Mouse (Mus musculus): ENCODE measurements at regions not wholly inside any gene's neighbourhood (a gene's known extent, or its start where the extent isn't known, plus 50 kb on each side); places are given as distances from the start of the nearest gene placed in this dataset.

DNA sequence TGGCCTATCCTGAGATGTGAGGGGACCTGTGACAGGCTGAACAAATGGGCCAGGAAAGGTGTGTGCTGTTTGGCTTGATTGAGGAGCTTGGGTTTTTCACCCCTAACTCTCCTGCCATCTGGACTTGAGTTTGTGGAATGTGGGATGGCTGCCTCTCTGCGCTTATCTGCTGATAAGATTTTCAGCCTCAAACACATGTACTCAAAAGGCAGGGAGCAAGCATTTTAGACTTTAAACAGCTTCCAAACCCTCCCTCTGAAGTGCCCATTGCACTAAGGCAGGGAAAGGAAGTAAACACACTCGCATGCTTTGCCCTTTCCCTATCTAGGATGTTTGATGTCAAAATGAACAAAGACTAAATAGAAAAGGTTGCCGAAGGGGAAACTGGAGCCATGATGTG is 235.6 kb upstream of the Nt5c1b start:
- Histone ChIP-seq H3K27ac (ENCODE audit: insufficient read depth, low read depth, low read length, poor library complexity, severe bottlenecking) (no peak overlapping the region), H3K9ac (ENCODE audit: insufficient read depth, low read depth, low read length, poor library complexity, severe bottlenecking) (no peak overlapping the region), H3K9me3 (ENCODE audit: control insufficient read depth, insufficient read depth, low read depth, low read length) (no peaks in the 10 kb centered on the region), H3K4me1 (ENCODE audit: control insufficient read depth in 2 of 2, insufficient read depth in 2 of 2, low read length in 2 of 2, poor library complexity in 1 of 2) (no peaks in the 10 kb centered on the region), H3K36me3 (ENCODE audit: control insufficient read depth, insufficient read depth, low read length, poor library complexity, severe bottlenecking) (no peaks in the 10 kb centered on the region), H3K4me3 (ENCODE audit: insufficient read depth in 1 of 2, low read depth in 1 of 2, low read length in 2 of 2, poor library complexity in 1 of 2, severe bottlenecking in 1 of 2) (no peak overlapping the region)
- DNase-seq (ENCODE audit: low read depth, low spot score): no peak
- in situ Hi-C loops (cut with MboI; ENCODE audit: low sequenced_read_pairs in 2 of 2, unreplicated experiment in 2 of 2): no loop called here
- TF ChIP-seq HCFC1 (IDR thresholded peaks at IDR 0.05; ENCODE audit: borderline replicate concordance, insufficient read depth, low read length) (no peak), CHD2 (IDR thresholded peaks at IDR 0.05; ENCODE audit: low read depth, low read length) (no peak), MAFK (IDR thresholded peaks at IDR 0.05; ENCODE audit: insufficient read depth, low read depth, low read length) (no peak), ZNF384 (IDR thresholded peaks at IDR 0.05; ENCODE audit: low read depth, low read length) (no peak), ZC3H11A (IDR thresholded peaks at IDR 0.05; ENCODE audit: borderline replicate concordance, low read depth, low read length) (no peak)

DNA sequence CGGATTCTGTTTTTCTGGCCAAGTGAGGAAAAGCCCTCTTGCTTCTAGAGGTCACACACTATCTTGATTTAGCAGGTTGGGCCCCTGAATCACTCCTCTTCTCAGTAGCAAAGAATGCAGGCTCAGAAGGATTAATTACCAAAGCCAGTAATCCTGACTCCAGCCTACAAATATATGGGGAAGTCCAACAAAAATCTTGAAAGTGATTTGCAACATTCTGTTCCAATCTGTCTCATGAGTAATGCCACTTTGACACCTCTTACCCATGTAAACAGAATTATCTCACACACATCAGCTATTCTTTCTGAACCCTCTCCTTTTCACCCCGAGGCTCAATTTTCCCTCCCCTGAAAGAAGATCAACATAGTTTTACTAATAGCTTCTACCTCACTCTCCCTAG is 233.9 kb upstream of the Nt5c1b start:
- Histone ChIP-seq H3K9ac (ENCODE audit: insufficient read depth, low read depth, low read length, poor library complexity, severe bottlenecking) (no peak overlapping the region), H3K4me1 (ENCODE audit: control insufficient read depth in 2 of 2, insufficient read depth in 2 of 2, low read length in 2 of 2, poor library complexity in 1 of 2) (no peaks in the 10 kb centered on the region), H3K9me3 (ENCODE audit: control insufficient read depth, insufficient read depth, low read depth, low read length) (no peaks in the 10 kb centered on the region), H3K36me3 (ENCODE audit: control insufficient read depth, insufficient read depth, low read length, poor library complexity, severe bottlenecking) (no peaks in the 10 kb centered on the region), H3K27ac (ENCODE audit: insufficient read depth, low read depth, low read length, poor library complexity, severe bottlenecking) (no peak overlapping the region), H3K4me3 (ENCODE audit: insufficient read depth in 1 of 2, low read depth in 1 of 2, low read length in 2 of 2, poor library complexity in 1 of 2, severe bottlenecking in 1 of 2) (no peak overlapping the region)
- no peak for TF ChIP-seq MAFK (IDR thresholded peaks at IDR 0.05; ENCODE audit: insufficient read depth, low read depth, low read length)
- no peak for TF ChIP-seq HCFC1 (IDR thresholded peaks at IDR 0.05; ENCODE audit: borderline replicate concordance, insufficient read depth, low read length)
- no peak for TF ChIP-seq ZNF384 (IDR thresholded peaks at IDR 0.05; ENCODE audit: low read depth, low read length)
- in situ Hi-C loops (cut with MboI; ENCODE audit: low sequenced_read_pairs in 2 of 2, unreplicated experiment in 2 of 2): no loop called here
- no peak for DNase-seq (ENCODE audit: low read depth, low spot score)

DNA sequence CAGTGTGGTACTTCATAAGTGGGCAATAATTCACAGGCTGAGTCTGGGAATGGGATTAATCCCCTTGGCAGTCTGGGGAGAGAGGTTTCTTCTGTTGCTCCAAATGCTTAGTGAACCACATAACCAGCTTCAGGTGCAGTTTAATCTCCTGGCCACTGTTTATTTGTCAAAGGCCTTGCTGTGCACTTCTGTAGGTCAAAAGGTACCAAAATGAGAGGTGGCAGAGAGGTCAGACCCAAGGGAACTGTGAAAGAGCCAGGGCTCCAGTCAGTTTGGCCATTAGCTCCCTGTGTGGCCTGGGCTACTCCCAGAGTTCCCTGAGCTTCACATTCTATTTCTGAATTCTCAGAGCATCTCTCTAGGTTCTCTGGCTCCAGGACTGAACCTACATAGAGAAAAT is 229.6 kb upstream of the Nt5c1b start:
- H3K9ac ChIP-seq (ENCODE audit: insufficient read depth, low read depth, low read length, poor library complexity, severe bottlenecking): no peak overlapping the region
- no peaks in the 10 kb centered on the region for H3K36me3 ChIP-seq (ENCODE audit: control insufficient read depth, insufficient read depth, low read length, poor library complexity, severe bottlenecking)
- no peak overlapping the region for H3K27ac ChIP-seq (ENCODE audit: insufficient read depth, low read depth, low read length, poor library complexity, severe bottlenecking)
- H3K9me3 ChIP-seq (ENCODE audit: control insufficient read depth, insufficient read depth, low read depth, low read length): no peaks in the 10 kb centered on the region
- TF ChIP-seq MAFK (IDR thresholded peaks at IDR 0.05; ENCODE audit: insufficient read depth, low read depth, low read length): no peak
- TF ChIP-seq ZNF384 (IDR thresholded peaks at IDR 0.05; ENCODE audit: low read depth, low read length): no peak
- no peak for TF ChIP-seq HCFC1 (IDR thresholded peaks at IDR 0.05; ENCODE audit: borderline replicate concordance, insufficient read depth, low read length)
- no peak for TF ChIP-seq CHD2 (IDR thresholded peaks at IDR 0.05; ENCODE audit: low read depth, low read length)
- no peak for TF ChIP-seq ZC3H11A (IDR thresholded peaks at IDR 0.05; ENCODE audit: borderline replicate concordance, low read depth, low read length)
- in situ Hi-C loops (cut with MboI; ENCODE audit: low sequenced_read_pairs in 2 of 2, unreplicated experiment in 2 of 2): no loop called here
- no peaks in the 10 kb centered on the region for H3K4me1 ChIP-seq (ENCODE audit: control insufficient read depth in 2 of 2, insufficient read depth in 2 of 2, low read length in 2 of 2, poor library complexity in 1 of 2)
- DNase-seq (ENCODE audit: low read depth, low spot score): no peak
- H3K4me3 ChIP-seq (ENCODE audit: insufficient read depth in 1 of 2, low read depth in 1 of 2, low read length in 2 of 2, poor library complexity in 1 of 2, severe bottlenecking in 1 of 2): no peak overlapping the region

DNA sequence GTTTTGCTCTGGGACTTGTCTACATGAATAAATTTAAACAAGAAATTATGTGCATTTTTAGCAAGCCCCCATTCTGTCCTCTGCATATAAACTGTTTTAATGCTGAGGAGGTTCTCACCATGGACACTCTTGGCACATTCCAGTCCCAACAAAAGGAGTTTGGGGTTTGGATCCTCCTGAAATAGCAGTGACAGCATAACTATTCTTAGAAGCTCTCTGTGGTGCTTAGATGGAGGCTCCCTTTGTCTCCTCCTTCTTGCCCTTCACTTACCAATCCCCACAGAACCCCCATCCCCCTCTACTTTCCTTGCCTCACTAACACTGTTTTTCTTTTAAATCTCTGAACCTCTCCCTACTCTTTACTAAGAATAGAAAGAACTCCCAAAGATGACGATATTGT is 208.9 kb upstream of the Nt5c1b start:
- no peaks in the 10 kb centered on the region for H3K4me1 ChIP-seq (ENCODE audit: control insufficient read depth in 2 of 2, insufficient read depth in 2 of 2, low read length in 2 of 2, poor library complexity in 1 of 2)

GRCm38 (mm10) chr12:10168042-10168441 is 201.7 kb upstream of the Nt5c1b start:
- no peaks in the 10 kb centered on the region for H3K36me3 ChIP-seq (ENCODE audit: control insufficient read depth, insufficient read depth, low read length, poor library complexity, severe bottlenecking)
- TF ChIP-seq HCFC1 (IDR thresholded peaks at IDR 0.05; ENCODE audit: borderline replicate concordance, insufficient read depth, low read length) (no peak), CHD2 (IDR thresholded peaks at IDR 0.05; ENCODE audit: low read depth, low read length) (no peak), ZC3H11A (IDR thresholded peaks at IDR 0.05; ENCODE audit: borderline replicate concordance, low read depth, low read length) (no peak), MAFK (IDR thresholded peaks at IDR 0.05; ENCODE audit: insufficient read depth, low read depth, low read length) (no peak), ZNF384 (IDR thresholded peaks at IDR 0.05; ENCODE audit: low read depth, low read length) (no peak)
- H3K9me3 ChIP-seq (ENCODE audit: control insufficient read depth, insufficient read depth, low read depth, low read length): no peaks in the 10 kb centered on the region
- H3K4me1 ChIP-seq (ENCODE audit: control insufficient read depth in 2 of 2, insufficient read depth in 2 of 2, low read length in 2 of 2, poor library complexity in 1 of 2): no peaks in the 10 kb centered on the region
- H3K27ac ChIP-seq (ENCODE audit: insufficient read depth, low read depth, low read length, poor library complexity, severe bottlenecking): no peak overlapping the region
- no peak for DNase-seq (ENCODE audit: low read depth, low spot score)
- in situ Hi-C loops (cut with MboI; ENCODE audit: low sequenced_read_pairs in 2 of 2, unreplicated experiment in 2 of 2): no loop called here
- no peak overlapping the region for H3K4me3 ChIP-seq (ENCODE audit: insufficient read depth in 1 of 2, low read depth in 1 of 2, low read length in 2 of 2, poor library complexity in 1 of 2, severe bottlenecking in 1 of 2)
- H3K9ac ChIP-seq (ENCODE audit: insufficient read depth, low read depth, low read length, poor library complexity, severe bottlenecking): no peak overlapping the region

More for the DNA sequence above, 208.9 kb upstream of the Nt5c1b start:
- Histone ChIP-seq H3K36me3 (ENCODE audit: control insufficient read depth, insufficient read depth, low read length, poor library complexity, severe bottlenecking) (no peaks in the 10 kb centered on the region), H3K27ac (ENCODE audit: insufficient read depth, low read depth, low read length, poor library complexity, severe bottlenecking) (no peak overlapping the region), H3K9me3 (ENCODE audit: control insufficient read depth, insufficient read depth, low read depth, low read length) (no peaks in the 10 kb centered on the region), H3K4me3 (ENCODE audit: insufficient read depth in 1 of 2, low read depth in 1 of 2, low read length in 2 of 2, poor library complexity in 1 of 2, severe bottlenecking in 1 of 2) (no peak overlapping the region), H3K9ac (ENCODE audit: insufficient read depth, low read depth, low read length, poor library complexity, severe bottlenecking) (no peak overlapping the region)
- TF ChIP-seq CHD2 (IDR thresholded peaks at IDR 0.05; ENCODE audit: low read depth, low read length) (no peak), MAFK (IDR thresholded peaks at IDR 0.05; ENCODE audit: insufficient read depth, low read depth, low read length) (no peak), HCFC1 (IDR thresholded peaks at IDR 0.05; ENCODE audit: borderline replicate concordance, insufficient read depth, low read length) (no peak), ZC3H11A (IDR thresholded peaks at IDR 0.05; ENCODE audit: borderline replicate concordance, low read depth, low read length) (no peak), ZNF384 (IDR thresholded peaks at IDR 0.05; ENCODE audit: low read depth, low read length) (no peak)
- in situ Hi-C loops (cut with MboI; ENCODE audit: low sequenced_read_pairs in 2 of 2, unreplicated experiment in 2 of 2): no loop called here
- DNase-seq (ENCODE audit: low read depth, low spot score): no peak

Data from ES-E14 (cell line).